Mouse (Mus musculus) ES-Bruce4 (cell line): Measurements from ENCODE around the gene Oprm1.

Source experiments
- CTCF ChIP-seq: IDR thresholded peaks from one replicate; pipeline ENCODE4 v1.8.1; 2011; ENCODE audit warnings: low read depth, low read length
- EP300 ChIP-seq: IDR thresholded peaks from 2 replicates; pipeline ENCODE4 v1.6.1; 2011; ENCODE audit warnings: low read depth, low read length; ENCODE audit not compliant: insufficient read depth

DNA sequence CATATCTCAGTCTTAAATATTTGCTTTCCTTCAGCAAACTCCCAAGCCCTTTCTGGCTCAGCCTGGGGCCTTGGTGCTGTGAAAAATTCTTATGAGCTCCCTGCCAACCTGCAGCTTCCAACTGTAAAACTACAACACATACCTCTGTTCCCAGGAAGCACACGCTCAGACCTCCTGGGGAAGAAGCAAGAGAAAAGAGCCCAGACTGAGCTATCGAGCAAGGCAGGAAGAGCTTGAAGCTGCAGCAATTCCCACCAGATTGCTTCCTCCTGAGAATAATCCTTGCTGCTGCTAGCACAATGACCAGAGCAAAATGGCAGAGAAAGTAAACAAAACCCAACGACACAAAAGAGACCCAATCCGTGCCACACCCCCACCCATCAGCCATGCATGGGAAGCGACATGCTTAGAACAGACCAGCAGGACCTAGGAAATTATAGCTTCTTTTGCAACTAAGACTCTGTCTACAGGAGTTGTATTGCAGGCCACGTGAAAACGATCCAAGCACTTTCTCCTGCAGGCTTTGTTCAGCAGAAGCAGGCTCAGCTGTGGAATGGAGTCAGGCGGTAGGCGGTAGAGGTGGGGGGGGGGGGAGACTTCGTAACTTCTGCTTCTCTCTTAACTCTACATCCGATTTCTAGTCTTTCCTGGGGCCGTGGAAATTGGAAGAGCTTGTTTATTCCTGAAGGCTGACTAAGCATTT is 294.2 kb downstream of the Oprm1 start, which contains the start of gene Ipcef1:
- TF ChIP-seq CTCF = no peak
- TF ChIP-seq EP300 = no peak
